Mouse (Mus musculus) fibroblast of lung, adult 2 months (primary cell): ENCODE data around the gene Pole.
A peak's percentile ranks its signal among the peaks of the same experiment; 100 is the strongest.

Source experiments
- DNase-seq: peaks from one replicate; pipeline ENCODE4 v3.0.0-alpha.2; 2011; ENCODE audit warnings: low read depth

Gene Pole

GRCm38 (mm10) chr5:110285770-110286445, at the start of gene Pole, which contains the start of gene Pxmp2:
TSS of gene Pole (plus strand) at chr5:110286306.
TSS of gene Pxmp2 (minus strand) at chr5:110286186.
- peak; percentile 60 for DNase-seq

- DNase-seq, result no peak
These were observed 42.0 kb upstream of the Pole start for GRCm38 (mm10) chr5:110244091-110244490.

GRCm38 (mm10) chr5:110266941-110267340, 19.2 kb upstream of the Pole start:
- DNase-seq, result no peak

- peak; percentile 62 for DNase-seq
These were observed 16.7 kb upstream of the Pole start, which contains the start of gene Pgam5 for GRCm38 (mm10) chr5:110269141-110270101. TSS of gene Pgam5 (minus strand) at chr5:110269913.

- no peak for DNase-seq
These were observed 15.9 kb upstream of the Pole start for GRCm38 (mm10) chr5:110270242-110270641.

GRCm38 (mm10) chr5:110274147-110274546, 12.0 kb upstream of the Pole start:
- DNase-seq, result no peak

GRCm38 (mm10) chr5:110274846-110275245, 11.3 kb upstream of the Pole start:
- no peak for DNase-seq

- no peak for DNase-seq
These were observed 9.7 kb upstream of the Pole start for GRCm38 (mm10) chr5:110276391-110276790.

- DNase-seq, result no peak
These were observed 9.2 kb upstream of the Pole start for GRCm38 (mm10) chr5:110276910-110277309.

- no peak for DNase-seq
These were observed 4.1 kb upstream of the Pole start for GRCm38 (mm10) chr5:110281984-110282383.

- no peak for DNase-seq
These were observed 1.6 kb upstream of the Pole start for GRCm38 (mm10) chr5:110284536-110284935.

GRCm38 (mm10) chr5:110285156-110285555, 950 bp upstream of the Pole start:
- no peak for DNase-seq

GRCm38 (mm10) chr5:110286446-110287083, 459 bp downstream of the Pole start:
- DNase-seq, result no peak

GRCm38 (mm10) chr5:110287084-110287475, 974 bp downstream of the Pole start:
- no peak for DNase-seq

- DNase-seq, result no peak
These were observed 5.5 kb downstream of the Pole start for GRCm38 (mm10) chr5:110291649-110292048.

- no peak for DNase-seq
These were observed 10.5 kb downstream of the Pole start for GRCm38 (mm10) chr5:110296637-110297036.

- no peak for DNase-seq
These were observed 14.5 kb downstream of the Pole start for GRCm38 (mm10) chr5:110300591-110300990.

- no peak for DNase-seq
These were observed 22.8 kb downstream of the Pole start for GRCm38 (mm10) chr5:110308861-110309260.

GRCm38 (mm10) chr5:110313127-110313526, 27.0 kb downstream of the Pole start:
- DNase-seq, result no peak

- no peak for DNase-seq
These were observed 44.4 kb downstream of the Pole start for GRCm38 (mm10) chr5:110330508-110330907.

GRCm38 (mm10) chr5:110338792-110339191, 52.7 kb downstream of the Pole start:
- DNase-seq, result no peak

GRCm38 (mm10) chr5:110342648-110343284, 56.7 kb downstream of the Pole start, which contains the start of gene P2rx2:
TSS of gene P2rx2 (minus strand) at chr5:110343212.
- DNase-seq, result no peak
